Mouse (Mus musculus) heart, embryonic 16.5 days (tissue): ENCODE measurements at regions not wholly inside any gene's neighbourhood (a gene's known extent, or its start where the extent isn't known, plus 50 kb on each side); places are given as distances from the start of the nearest gene placed in this dataset.

Source experiments
- ATAC-seq: fragments of 200-750 bp; cut with Nextera tagmentation; replicated peaks from 2 replicates; pipeline ENCODE4 v1.8.0; 2017; ENCODE audit warnings: moderate number of reproducible peaks; ENCODE audit not compliant: insufficient read depth, low FRiP score; ENCODE audit errors: extremely low read depth
- H3K27ac ChIP-seq: fragments of 300-500 bp; sonication (generic); 2 replicates; pipeline ENCODE4 v1.5.1; 2014; ENCODE audit warnings: mild to moderate bottlenecking, low read length, control low read depth, moderate library complexity
- H3K27me3 ChIP-seq: fragments of 300-500 bp; sonication (generic); 2 replicates; pipeline ENCODE4 v1.6.1; 2014; ENCODE audit warnings: low read length, mixed read lengths; ENCODE audit not compliant: control insufficient read depth, insufficient read depth
- H3K36me3 ChIP-seq: fragments of 300-500 bp; sonication (generic); 2 replicates; pipeline ENCODE4 v1.6.1; 2014; ENCODE audit not compliant: control insufficient read depth, insufficient read depth
- H3K4me1 ChIP-seq: fragments of 300-500 bp; sonication (generic); 2 replicates; pipeline ENCODE4 v1.6.1; 2014; ENCODE audit warnings: low read length, mixed read lengths; ENCODE audit not compliant: control insufficient read depth, insufficient read depth
- H3K4me2 ChIP-seq: fragments of 300-500 bp; sonication (generic); 2 replicates; pipeline ENCODE4 v1.6.1; 2014; ENCODE audit warnings: low read depth, mild to moderate bottlenecking, control low read depth, low read length
- H3K4me3 ChIP-seq: fragments of 300-500 bp; sonication (generic); 2 replicates; pipeline ENCODE4 v1.5.1; 2014; ENCODE audit warnings: mild to moderate bottlenecking, control low read depth, low read length
- H3K9ac ChIP-seq: fragments of 300-500 bp; sonication (generic); 2 replicates; pipeline ENCODE4 v1.6.1; 2014; ENCODE audit warnings: low read length, control low read depth
- H3K9me3 ChIP-seq: fragments of 300-500 bp; sonication (generic); replicated peaks from 2 replicates; pipeline ENCODE4 v1.6.1; 2016; ENCODE audit warnings: low read length; ENCODE audit not compliant: control insufficient read depth
- WGBS: fragments of 180-500 bp; shearing (Covaris S2); extraction: QIAGEN DNeasy Blood & Tissue Kit; methylation state at CpG from one replicate; pipeline ENCODE4 v1.1.7; 2014; 5-methylcytosine and 5-hydroxymethylcytosine counted together

DNA sequence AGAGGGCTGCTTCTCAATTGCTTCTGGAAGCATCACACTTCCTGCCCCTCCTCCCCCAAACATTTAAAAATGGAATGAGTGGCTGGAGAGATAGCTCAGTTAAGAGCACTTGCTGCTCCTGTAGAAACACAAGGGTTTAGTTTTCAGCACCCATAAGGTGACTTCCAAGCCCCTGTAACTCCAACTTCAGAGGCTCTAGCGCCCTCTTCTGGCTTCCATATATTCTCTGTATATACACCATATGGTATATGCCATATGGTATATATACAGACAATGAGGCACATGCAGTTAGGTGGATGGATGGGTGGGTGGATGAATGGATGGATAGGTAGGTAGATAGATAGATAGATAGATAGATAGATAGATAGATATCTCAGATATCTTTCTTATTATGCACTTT lies 483.2 kb upstream of the Nox3 start:
- no peak overlapping the region for H3K4me3 ChIP-seq
- peaks cover 9% of the 10 kb centered on the region for H3K4me1 ChIP-seq
- no peaks in the 10 kb centered on the region for H3K36me3 ChIP-seq
- no peak overlapping the region for H3K9ac ChIP-seq
- no peak overlapping the region for H3K4me2 ChIP-seq
- no peak for ATAC-seq
- WGBS, result 44% methylated on average over 1 of the region's 1 CpGs
- H3K27me3 ChIP-seq, result no peaks in the 10 kb centered on the region
- H3K27ac ChIP-seq, result no peak overlapping the region
- no peaks in the 10 kb centered on the region for H3K9me3 ChIP-seq

DNA sequence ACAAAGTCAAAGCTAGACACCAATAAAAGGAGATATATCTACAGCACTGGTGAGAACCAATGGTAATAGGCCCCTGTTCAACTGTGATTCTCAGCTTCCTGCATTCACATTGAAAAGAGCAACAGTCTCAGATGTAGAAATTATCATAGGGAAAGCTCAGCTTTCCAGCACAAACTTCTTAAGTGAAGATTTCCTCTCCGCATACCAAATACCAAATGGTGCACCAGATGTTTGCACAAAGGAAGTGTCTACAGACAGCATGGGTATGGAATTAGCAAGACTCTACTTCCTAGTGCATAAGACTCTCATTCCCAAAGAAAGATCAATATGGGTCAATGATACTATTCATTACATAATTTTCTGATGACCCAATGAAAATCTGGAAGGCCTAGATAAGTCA lies 486.0 kb upstream of the Nox3 start:
- Histone ChIP-seq H3K4me1 (no peaks in the 10 kb centered on the region), H3K27ac (no peak overlapping the region), H3K9me3 (no peaks in the 10 kb centered on the region), H3K4me3 (no peak overlapping the region), H3K9ac (no peak overlapping the region), H3K36me3 (no peaks in the 10 kb centered on the region), H3K4me2 (no peak overlapping the region), H3K27me3 (no peaks in the 10 kb centered on the region)
- 86% methylated on average over 1 of the region's 1 CpGs for WGBS
- no peak for ATAC-seq

DNA sequence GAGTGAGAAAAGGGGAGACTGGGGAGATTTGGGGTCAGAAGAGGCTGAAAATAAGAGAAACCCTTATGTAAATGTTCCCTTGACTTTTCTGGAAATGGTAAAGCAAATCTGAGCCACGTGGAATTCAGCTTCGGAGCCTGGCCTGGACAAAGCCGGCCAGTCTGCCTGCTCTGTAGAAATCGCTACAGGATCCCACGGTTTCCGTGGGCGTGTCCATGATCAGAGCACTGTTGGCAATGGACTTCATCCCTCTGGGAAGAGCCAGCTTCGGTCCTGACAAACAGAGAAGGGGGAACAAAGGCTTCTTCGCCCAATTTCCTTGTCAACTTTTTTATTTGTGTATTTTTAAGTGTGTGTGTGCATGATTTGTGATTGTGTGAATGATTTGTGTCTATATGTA lies 490.7 kb upstream of the Nox3 start:
- no peaks in the 10 kb centered on the region for H3K4me1 ChIP-seq
- H3K27me3 ChIP-seq, result no peaks in the 10 kb centered on the region
- H3K9ac ChIP-seq, result no peak overlapping the region
- 57% methylated on average over 9 of the region's 9 CpGs for WGBS
- no peak overlapping the region for H3K4me3 ChIP-seq
- no peaks in the 10 kb centered on the region for H3K9me3 ChIP-seq
- no peaks in the 10 kb centered on the region for H3K36me3 ChIP-seq
- no peak overlapping the region for H3K4me2 ChIP-seq
- no peak overlapping the region for H3K27ac ChIP-seq
- no peak for ATAC-seq

DNA sequence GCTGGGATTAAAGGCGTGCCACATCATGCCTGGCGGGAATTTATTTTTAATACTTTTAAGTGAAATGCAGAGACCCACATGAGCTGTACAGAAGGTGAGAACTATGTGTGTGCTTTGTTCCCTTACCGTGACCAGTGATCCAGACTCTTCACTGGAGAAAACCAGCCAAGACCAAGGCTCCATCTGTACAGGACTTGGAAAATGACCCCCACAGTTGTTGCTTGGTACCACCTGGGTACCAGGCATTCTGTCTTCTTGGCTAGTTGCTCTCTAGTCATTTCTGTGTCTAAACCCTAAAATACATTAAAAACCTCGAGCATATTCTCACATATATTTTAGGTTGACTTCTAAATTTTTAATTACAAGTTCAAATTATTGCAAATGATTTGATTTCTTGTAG lies 491.5 kb upstream of the Nox3 start:
- Histone ChIP-seq H3K27ac (no peak overlapping the region), H3K4me1 (no peaks in the 10 kb centered on the region), H3K4me3 (no peak overlapping the region), H3K4me2 (no peak overlapping the region), H3K36me3 (no peaks in the 10 kb centered on the region), H3K27me3 (no peaks in the 10 kb centered on the region), H3K9me3 (no peaks in the 10 kb centered on the region), H3K9ac (no peak overlapping the region)
- 85% methylated on average over 4 of the region's 4 CpGs for WGBS
- no peak for ATAC-seq

DNA sequence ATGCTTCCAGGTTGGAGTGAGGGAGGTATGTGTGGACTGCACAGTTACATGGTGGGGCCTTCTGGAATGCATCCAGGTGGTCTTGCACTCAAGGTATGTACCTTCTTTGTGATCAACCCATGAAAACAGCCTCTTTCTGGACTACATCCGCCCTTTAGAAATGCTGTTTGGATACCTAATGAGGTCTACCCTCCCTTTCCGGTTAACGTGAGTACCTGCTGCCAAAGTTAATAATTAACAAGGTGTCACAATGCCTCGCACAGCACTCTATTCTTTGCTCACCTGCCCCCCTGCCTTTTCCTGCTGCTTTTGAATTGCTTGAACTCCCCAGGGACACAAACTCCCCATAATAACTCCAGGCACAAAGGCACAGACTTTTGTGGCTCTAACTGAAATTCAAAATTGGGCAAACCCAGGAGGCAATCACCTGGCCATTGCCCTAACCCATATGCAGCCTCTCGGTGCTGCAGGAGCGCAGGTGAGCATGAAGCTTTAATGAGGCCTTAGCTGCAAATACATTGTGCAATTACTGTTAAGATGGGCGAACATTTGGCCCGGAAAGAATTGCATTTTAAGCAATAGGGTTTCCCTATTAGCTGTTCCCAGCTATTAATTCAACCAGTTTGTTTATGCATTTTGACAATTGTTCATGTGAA lies 500.9 kb upstream of the Nox3 start:
- ATAC-seq, result no peak
- Histone ChIP-seq H3K27me3 (no peaks in the 10 kb centered on the region), H3K27ac (no peak overlapping the region), H3K4me3 (no peak overlapping the region), H3K4me1 (no peaks in the 10 kb centered on the region; the same call in 1 of the 2 replicates), H3K9me3 (no peaks in the 10 kb centered on the region), H3K9ac (no peak overlapping the region), H3K36me3 (no peaks in the 10 kb centered on the region), H3K4me2 (no peak overlapping the region)
- WGBS, result 68% methylated on average over 8 of the region's 8 CpGs

DNA sequence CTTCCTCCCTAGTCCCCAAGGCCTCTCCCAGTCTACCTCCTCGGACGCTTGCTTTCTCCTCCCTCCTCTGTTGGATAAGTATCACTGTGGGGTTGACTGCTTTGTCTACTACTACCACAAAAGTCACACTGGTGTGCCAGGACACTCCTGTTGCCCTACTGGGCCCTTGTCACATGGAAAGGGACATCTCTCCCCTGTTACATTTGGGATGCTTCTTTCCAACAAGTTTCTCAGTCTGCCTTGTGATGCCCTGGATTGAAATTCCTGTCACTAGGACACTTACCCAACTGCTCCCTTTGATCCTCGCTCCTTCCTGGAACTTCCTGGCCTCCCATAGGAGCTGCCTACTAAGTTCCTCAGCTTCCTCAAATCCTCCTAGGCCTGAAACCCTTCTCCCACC lies 501.9 kb upstream of the Nox3 start:
- no peak overlapping the region for H3K9ac ChIP-seq
- no peaks in the 10 kb centered on the region for H3K27me3 ChIP-seq
- H3K36me3 ChIP-seq, result no peaks in the 10 kb centered on the region
- no peak for ATAC-seq
- H3K4me3 ChIP-seq, result no peak overlapping the region
- no peak overlapping the region for H3K27ac ChIP-seq
- no peaks in the 10 kb centered on the region for H3K9me3 ChIP-seq
- 72% methylated on average over 3 of the region's 3 CpGs for WGBS
- H3K4me2 ChIP-seq, result no peak overlapping the region
- no peaks in the 10 kb centered on the region; the same call in 1 of the 2 replicates for H3K4me1 ChIP-seq

DNA sequence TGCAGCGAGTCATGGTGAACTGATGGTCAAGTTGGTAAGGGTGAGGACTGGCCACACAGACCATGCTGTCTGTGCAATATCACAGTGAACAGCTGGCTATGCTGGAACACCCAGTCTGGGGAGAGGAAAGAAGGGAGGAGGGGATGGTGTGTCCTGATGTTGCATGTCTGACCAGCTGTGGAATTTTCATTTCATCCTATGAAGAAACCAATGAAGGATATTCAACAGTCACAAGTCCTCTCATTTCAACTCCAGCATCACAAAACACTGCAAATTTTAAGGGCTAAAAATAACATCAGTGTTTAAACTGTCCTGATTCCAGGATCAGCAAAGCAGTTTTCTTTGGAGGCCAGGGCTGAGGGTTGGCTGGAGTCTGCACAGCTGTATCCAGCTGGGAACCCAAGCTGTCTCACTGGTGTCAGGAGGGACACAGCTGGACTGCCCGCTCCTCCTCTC lies 503.7 kb upstream of the Nox3 start:
- H3K9ac ChIP-seq, result no peak overlapping the region
- H3K4me1 ChIP-seq, result no peaks in the 10 kb centered on the region; the same call in 1 of the 2 replicates
- H3K9me3 ChIP-seq, result no peaks in the 10 kb centered on the region
- H3K36me3 ChIP-seq, result no peaks in the 10 kb centered on the region
- H3K4me2 ChIP-seq, result no peak overlapping the region
- WGBS, result 69% methylated on average over 2 of the region's 2 CpGs
- H3K4me3 ChIP-seq, result no peak overlapping the region
- ATAC-seq, result peak; percentile 45; the same call in 1 of the 2 replicates
- H3K27ac ChIP-seq, result no peak overlapping the region
- no peaks in the 10 kb centered on the region for H3K27me3 ChIP-seq

DNA sequence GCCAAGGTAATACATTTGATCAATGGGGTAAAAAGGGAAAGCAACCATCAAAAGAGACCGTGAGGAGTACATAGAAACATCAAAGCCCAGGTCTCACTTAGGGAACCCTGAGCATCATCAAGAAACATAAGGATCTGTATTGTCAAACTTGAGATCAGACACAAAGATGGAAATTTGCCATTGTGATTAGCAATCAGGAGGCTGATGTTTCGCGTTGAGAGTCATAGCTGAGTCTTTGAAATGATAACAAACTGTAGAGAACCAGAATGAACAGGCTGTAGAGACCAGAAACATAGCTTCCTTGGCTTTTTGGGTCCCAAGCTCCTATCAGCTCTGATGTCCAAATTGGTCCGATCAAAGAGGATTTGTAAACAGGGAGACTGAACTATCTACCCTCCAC lies 505.2 kb upstream of the Nox3 start:
- ATAC-seq, result no peak
- Histone ChIP-seq H3K4me2 (no peak overlapping the region), H3K9ac (no peak overlapping the region), H3K27ac (no peak overlapping the region), H3K36me3 (no peaks in the 10 kb centered on the region), H3K4me1 (no peaks in the 10 kb centered on the region; the same call in 1 of the 2 replicates), H3K27me3 (no peaks in the 10 kb centered on the region), H3K9me3 (no peaks in the 10 kb centered on the region), H3K4me3 (no peak overlapping the region)
- WGBS, result 80% methylated on average over 4 of the region's 4 CpGs

DNA sequence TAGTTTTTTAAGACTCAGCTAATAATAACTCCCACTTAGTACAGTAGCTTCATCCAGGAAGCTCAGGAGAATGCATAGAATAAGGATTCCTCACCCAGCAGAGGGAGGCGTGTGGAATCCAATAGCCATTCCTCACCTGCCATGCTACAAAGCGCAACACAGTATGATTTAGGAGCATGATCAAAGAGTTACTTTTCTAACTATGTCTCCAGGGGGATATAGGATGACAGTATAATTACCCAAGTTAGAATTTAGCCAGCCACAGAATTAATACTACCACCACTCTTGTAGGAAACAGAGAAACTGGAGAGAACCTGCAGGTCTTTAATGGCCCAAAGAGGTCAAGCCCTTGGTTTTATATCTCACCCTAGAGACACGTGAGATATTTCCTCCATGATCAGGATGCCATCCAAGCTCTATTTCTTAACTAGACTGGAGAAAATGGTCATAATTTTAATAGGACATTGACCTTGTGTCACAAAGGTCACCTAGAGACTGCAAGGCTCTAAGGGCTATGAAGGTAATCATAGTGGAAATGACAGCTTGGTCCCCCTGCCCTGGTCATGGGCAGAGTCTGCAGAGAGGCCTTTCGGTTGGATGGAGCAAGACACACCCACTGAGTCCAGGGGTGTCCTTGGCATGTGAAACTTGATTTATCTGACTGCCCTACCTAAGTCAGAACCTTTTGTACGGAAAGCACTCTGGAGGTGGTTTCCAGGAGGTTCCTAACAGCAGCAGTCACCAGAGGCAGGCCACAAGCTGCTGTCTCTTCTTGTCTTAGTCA lies 512.3 kb upstream of the Nox3 start:
- Histone ChIP-seq H3K4me3 (no peak overlapping the region), H3K9me3 (no peaks in the 10 kb centered on the region), H3K27ac (no peak overlapping the region), H3K36me3 (no peaks in the 10 kb centered on the region), H3K9ac (no peak overlapping the region), H3K4me2 (no peak overlapping the region), H3K27me3 (no peaks in the 10 kb centered on the region), H3K4me1 (no peaks in the 10 kb centered on the region)
- ATAC-seq, result no peak
- WGBS, result 81% methylated on average over 5 of the region's 5 CpGs
